Mouse (Mus musculus) CD4-positive naive resting alpha-beta T cell, adult 57 days (primary cell): ENCODE measurements around the gene Map4k4. TPM values are rescaled to one million over a fixed set of nuclear protein-coding genes. Genes with fewer than 3 reads are reported as not detected.

ENCODE experiments used
- total RNA-seq: library from RNA; stranded (reverse); gene quantifications from one replicate; pipeline ENCODE4 v1.2.4, GENCODE M21; 2023

The Map4k4 gene
- total RNA-seq, result 336 TPM

DNA sequence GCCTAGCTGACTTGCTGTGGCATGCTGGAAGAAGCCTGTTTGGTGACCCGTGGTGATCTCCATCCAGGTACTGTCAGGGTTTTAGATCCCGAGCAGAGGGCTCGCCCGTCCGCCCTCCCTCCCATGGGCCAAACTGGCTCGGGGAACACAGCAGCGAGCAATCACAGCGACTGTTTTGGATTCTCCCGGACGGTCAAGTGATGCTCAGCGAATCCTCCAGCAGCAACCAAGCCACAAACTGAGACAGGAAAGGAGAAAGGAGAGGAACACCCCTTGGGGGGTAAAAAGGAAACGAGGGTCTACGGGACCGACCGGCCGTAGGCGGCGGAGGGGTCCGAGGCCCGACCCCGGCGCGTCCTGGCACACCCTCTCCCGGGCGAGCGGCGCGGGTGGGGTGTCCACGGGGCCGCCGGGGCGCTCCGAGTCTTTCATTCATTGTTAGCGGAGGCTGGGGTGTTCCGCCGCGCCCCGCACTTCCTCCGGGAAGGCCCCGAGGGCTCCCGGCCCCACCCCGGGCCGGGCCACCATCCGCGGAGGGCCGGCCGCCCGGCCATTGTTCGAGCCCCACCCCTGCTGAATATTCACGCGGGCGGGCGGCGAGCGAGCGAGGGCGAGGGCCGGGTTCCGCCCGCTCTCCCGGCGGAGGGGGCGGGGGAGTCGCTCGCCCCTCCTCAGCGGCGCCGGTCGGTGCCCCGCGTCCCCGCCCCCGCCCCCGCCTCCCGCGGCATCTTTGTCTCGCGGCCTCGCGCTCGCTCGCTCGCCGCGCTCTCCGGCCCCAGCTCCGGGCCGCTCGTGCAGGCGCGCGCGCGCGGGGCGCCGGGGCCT is at the start of gene Map4k4:
Gene Map4k4 (plus strand): TSS at position 733 of the 825 bp plus-strand sequence.

DNA sequence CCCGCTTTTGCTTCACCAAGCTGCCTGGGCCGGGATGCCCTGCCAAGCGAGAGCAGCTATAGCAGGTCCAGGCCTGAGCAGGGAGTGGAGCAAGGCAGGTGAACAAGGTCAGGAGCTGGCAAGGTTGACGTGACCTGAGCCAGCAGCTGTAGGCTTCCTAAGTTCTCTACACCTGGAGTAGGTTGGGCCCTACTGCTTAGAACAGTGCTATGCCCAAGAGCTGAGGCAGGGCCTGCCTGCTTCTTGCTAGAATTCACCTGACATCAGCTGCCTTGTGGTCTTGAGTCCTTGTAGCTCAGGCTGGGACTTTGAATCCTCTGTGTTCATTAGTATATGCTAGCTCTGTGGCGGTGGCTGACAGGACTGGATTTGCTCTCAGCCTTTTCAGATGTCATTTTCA is 173.1 kb downstream of the Map4k4 start, which contains the start of gene Il1r2:
Gene Il1r2 (plus strand): TSS at position 301 of the 400 bp plus-strand sequence.

Other genes with a start within 250 kb of the Map4k4 start
- not detected for gene Creg2, start 249.4 kb upstream of the Map4k4 start, total RNA-seq
- not detected for gene Rfx8, start 179.9 kb upstream of the Map4k4 start, total RNA-seq
- not detected for gene Gm3646, start 95.6 kb upstream of the Map4k4 start, total RNA-seq
- gene Il1r2, start 173.2 kb downstream of the Map4k4 start, total RNA-seq, result 3.4 TPM